Mouse (Mus musculus) C2C12 (cell line): ENCODE data around the gene Gm3233. TPM values are rescaled to one million over a fixed set of nuclear protein-coding genes. Genes with fewer than 3 reads are reported as not detected.
"Not testable (repeated sequence)": the region's sequence is repeated elsewhere in the genome, so short reads cannot be mapped to it uniquely, and the experiment has no call there.

Experiments used
- H3K27me3 ChIP-seq: one replicate; pipeline ENCODE4 v1.6.1; 2011; ENCODE audit not compliant: control insufficient read depth, insufficient read depth, insufficient read length
- H3K36me3 ChIP-seq: one replicate; pipeline ENCODE4 v1.6.1; 2011; ENCODE audit not compliant: control insufficient read depth, insufficient read depth
- H3K4me3 ChIP-seq: one replicate; pipeline ENCODE4 v1.5.1; 2011; ENCODE audit warnings: mild to moderate bottlenecking, control low read depth; ENCODE audit not compliant: poor library complexity, insufficient read depth, severe bottlenecking
- H3K79me2 ChIP-seq: one replicate; pipeline ENCODE4 v1.6.1; 2011; ENCODE audit not compliant: control insufficient read depth, insufficient read depth
- H3K79me3 ChIP-seq: one replicate; pipeline ENCODE4 v1.6.1; 2011; ENCODE audit warnings: low read depth, control low read depth
- H3ac ChIP-seq: one replicate; pipeline ENCODE3; 2011; ENCODE audit warnings: low read depth; ENCODE audit not compliant: control insufficient read depth, insufficient read length
- CEBPB ChIP-seq: IDR thresholded peaks from one replicate; pipeline ENCODE4 v1.6.1; 2011; ENCODE audit warnings: low read depth, mild to moderate bottlenecking, control low read depth, moderate library complexity
- CTCF ChIP-seq: IDR thresholded peaks from one replicate; pipeline ENCODE4 v1.5.1; 2011; ENCODE audit not compliant: control insufficient read depth, insufficient read depth, insufficient read length
- FOSL1 ChIP-seq: IDR thresholded peaks from one replicate; pipeline ENCODE4 v1.8.0; 2011; ENCODE audit warnings: mild to moderate bottlenecking, low read length; ENCODE audit not compliant: poor library complexity, insufficient read depth, severe bottlenecking
- MAX ChIP-seq: IDR thresholded peaks from one replicate; pipeline ENCODE4 v1.6.1; 2011; ENCODE audit warnings: mild to moderate bottlenecking, control low read depth
- MYOD1 ChIP-seq: IDR thresholded peaks from one replicate; pipeline ENCODE4 v1.6.1; 2011; ENCODE audit warnings: low read depth; ENCODE audit not compliant: control insufficient read depth, insufficient read length
- MYOG ChIP-seq: IDR thresholded peaks from one replicate; pipeline ENCODE4 v1.6.1; 2011; ENCODE audit not compliant: control insufficient read depth, insufficient read length; ENCODE audit errors: extremely low read depth
- USF1 ChIP-seq: IDR thresholded peaks from one replicate; pipeline ENCODE4 v1.6.1; 2011; ENCODE audit warnings: low read depth, mild to moderate bottlenecking, control low read depth, moderate library complexity
- polyA plus RNA-seq: library from polyadenylated mRNA; unstranded; fragments of >200 nt; fragmentation: generic; extraction: Trizol; gene quantifications from one replicate; pipeline ENCODE4 v1.2.1, GENCODE M21; 2012; ENCODE audit warnings: missing spikeins

The Gm3233 gene
- polyA plus RNA-seq, 1 experiment, result not detected

GRCm38 (mm10) chr10:77753448-77753847, 6.0 kb downstream of the Gm3233 start:
- H3K79me3 ChIP-seq, result no peaks in the 10 kb centered on the region
- H3K36me3 ChIP-seq, result no peaks in the 10 kb centered on the region
- TF ChIP-seq FOSL1 (no peak), MAX (no peak), MYOG (no peak)
- H3K79me2 ChIP-seq, result no peaks in the 10 kb centered on the region
- no peak overlapping the region for H3ac ChIP-seq
- H3K27me3 ChIP-seq, result no peaks in the 10 kb centered on the region
- no peak overlapping the region for H3K4me3 ChIP-seq

GRCm38 (mm10) chr10:77752312-77752711, 7.2 kb downstream of the Gm3233 start:
- not testable (repeated sequence) for H3K36me3 ChIP-seq, H3K79me2 ChIP-seq

GRCm38 (mm10) chr10:77751254-77751653, 8.2 kb downstream of the Gm3233 start, which contains the start of gene Gm9736:
Gene Gm9736, minus strand, starts transcription at chr10:77751354.
- not testable (repeated sequence) for H3K36me3 ChIP-seq, H3K27me3 ChIP-seq, H3K4me3 ChIP-seq, H3K79me3 ChIP-seq, H3K79me2 ChIP-seq, H3ac ChIP-seq

More at GRCm38 (mm10) chr10:77752312-77752711, 7.2 kb downstream of the Gm3233 start:
- H3K27me3 ChIP-seq, H3K4me3 ChIP-seq, H3K79me3 ChIP-seq, H3ac ChIP-seq: not testable (repeated sequence)

- not testable (repeated sequence) for H3K79me2 ChIP-seq, H3K27me3 ChIP-seq, H3K79me3 ChIP-seq, H3ac ChIP-seq, H3K36me3 ChIP-seq, H3K4me3 ChIP-seq
These were observed 8.8 kb downstream of the Gm3233 start for GRCm38 (mm10) chr10:77750686-77751085.

GRCm38 (mm10) chr10:77741924-77742688, 17.4 kb downstream of the Gm3233 start, which contains the start of gene Gm18596:
Gene Gm18596, minus strand, starts transcription at chr10:77742638.
- H3ac ChIP-seq, H3K79me3 ChIP-seq, H3K36me3 ChIP-seq, H3K79me2 ChIP-seq, H3K4me3 ChIP-seq: not testable (repeated sequence)
- H3K27me3 ChIP-seq, result peaks cover 25% of the 10 kb centered on the region

- no peaks in the 10 kb centered on the region for H3K36me3 ChIP-seq
- no peak for TF ChIP-seq MYOD1
- no peak for TF ChIP-seq MYOG
- TF ChIP-seq CTCF, result no peak
- no peak for TF ChIP-seq CEBPB
- TF ChIP-seq FOSL1, result no peak
- no peak for TF ChIP-seq USF1
- no peak for TF ChIP-seq MAX
- no peak overlapping the region for H3K4me3 ChIP-seq
- H3K79me3 ChIP-seq, result no peaks in the 10 kb centered on the region
- H3K79me2 ChIP-seq, result no peaks in the 10 kb centered on the region
- peaks cover 24% of the 10 kb centered on the region for H3K27me3 ChIP-seq
- no peak overlapping the region for H3ac ChIP-seq
These were observed 20.6 kb downstream of the Gm3233 start for GRCm38 (mm10) chr10:77738929-77739328.

- Histone ChIP-seq H3K27me3 (peaks cover 9% of the 10 kb centered on the region), H3K79me2 (no peaks in the 10 kb centered on the region), H3K79me3 (no peaks in the 10 kb centered on the region), H3K36me3 (no peaks in the 10 kb centered on the region), H3ac (no peak overlapping the region), H3K4me3 (no peak overlapping the region)
- TF ChIP-seq MYOD1, result no peak
- TF ChIP-seq CEBPB, result no peak
- TF ChIP-seq MYOG, result no peak
- no peak for TF ChIP-seq CTCF
- no peak for TF ChIP-seq USF1
- no peak for TF ChIP-seq FOSL1
- TF ChIP-seq MAX, result no peak
These were observed 23.6 kb downstream of the Gm3233 start for GRCm38 (mm10) chr10:77735928-77736327.
